Comparison of ENCODE assay signal across 26 mouse cellular contexts in genomic region chr7:35599492-35599891, GRCm38 (mm10). TPM values are rescaled to one million over a fixed set of nuclear protein-coding genes. Genes with fewer than 3 reads are reported as not detected.
DNase-seq lines count a peak whose midpoint lies in the region; ATAC-seq and TF ChIP-seq lines count a peak whose summit lies in the region.
"Had no signal": no experiment of that assay in that cellular context is flagged by ENCODE, and none has a peak within 500 bp of the region (broad histone marks: within the 10 kb centered on the region; RNA-seq: fewer than 3 reads in every experiment).

No protein-coding gene starts in this region.

- H3K27ac ChIP-seq in liver, embryonic 14.5 days, result no peak overlapping the region
- H3K27ac ChIP-seq in liver, embryonic 11.5 days (ENCODE audit: low read depth, low read length), result no peak overlapping the region
- H3K27ac ChIP-seq: embryonic facial prominence, embryonic 10.5 days; forebrain, embryonic 12.5 days; heart, embryonic 13.5 days; hindbrain, embryonic 13.5 days; limb, embryonic 10.5 days; liver, embryonic 13.5 days had no signal

- H3K36me3 ChIP-seq in liver, embryonic 14.5 days (replicated peaks; ENCODE audit: control insufficient read depth, insufficient read depth, low read depth), result peaks cover 19% of the 10 kb centered on the region
- peaks cover 23% of the 10 kb centered on the region for H3K36me3 ChIP-seq in liver, embryonic 11.5 days (ENCODE audit: control insufficient read depth, insufficient read depth, low read length)

- no peak for DNase-seq in frontal cortex, postnatal 25 days (ENCODE audit: low spot score in 2 of 2)
- DNase-seq in liver, embryonic 14.5 days (ENCODE audit: low read depth in 3 of 3, low spot score in 3 of 3), result no peak
- DNase-seq in liver, embryonic 11.5 days (ENCODE audit: low spot score), result no peak
- peak; percentile 24 for DNase-seq in 3T3-L1 (ENCODE audit: low read depth, low spot score)
- DNase-seq in brain, adult 2 months (ENCODE audit: low read depth, low spot score), result peak; percentile 66
- no peak for DNase-seq in cerebellum, postnatal 14 days
- DNase-seq: adrenal gland, postnatal 10 days; cerebellum, adult 18-20 months; cerebellum, postnatal 36 days; gastrocnemius, postnatal 10 days; heart, adult 11 months; kidney, adult 9 months; kidney, postnatal 25 days; layer of hippocampus, adult 9-11 months; liver, embryonic 13.5 days; lung, postnatal 10 days; thymus, adult 18-20 months had no signal

- H3K9me3 ChIP-seq in liver, embryonic 14.5 days (ENCODE audit: control insufficient read depth, low read length), result no peaks in the 10 kb centered on the region
- H3K9me3 ChIP-seq in liver, embryonic 11.5 days (ENCODE audit: control insufficient read depth, low read length), result no peaks in the 10 kb centered on the region
- H3K9me3 ChIP-seq: embryonic facial prominence, embryonic 10.5 days; forebrain, embryonic 12.5 days; heart, embryonic 13.5 days; hindbrain, embryonic 13.5 days; limb, embryonic 10.5 days; liver, embryonic 13.5 days had no signal

- peaks cover 6 to 9% of the 10 kb centered on the region in 2 experiments; a peak in 3 of 4 replicates for H3K4me1 ChIP-seq in liver, embryonic 14.5 days (replicated peaks; ENCODE audit: control insufficient read depth in 2 of 2, insufficient read depth in 2 of 2, low read length in 1 of 2)
- H3K4me1 ChIP-seq in liver, embryonic 11.5 days (replicated peaks; ENCODE audit: control insufficient read depth, insufficient read depth, low read length), result peaks cover 9% of the 10 kb centered on the region; the same call in 1 of the 2 replicates
- H3K4me1 ChIP-seq: embryonic facial prominence, embryonic 10.5 days; forebrain, embryonic 12.5 days; hindbrain, embryonic 13.5 days; limb, embryonic 10.5 days had no signal

- TF ChIP-seq EP300 in liver, embryonic 14.5 days (IDR thresholded peaks at IDR 0.05; ENCODE audit: low read depth), result no peak

- no peaks in the 10 kb centered on the region for H3K27me3 ChIP-seq in liver, embryonic 14.5 days (ENCODE audit: control insufficient read depth, insufficient read depth, low read length)
- H3K27me3 ChIP-seq in liver, embryonic 11.5 days (replicated peaks; ENCODE audit: control insufficient read depth, insufficient read depth, low read length), result no peaks in the 10 kb centered on the region
- H3K27me3 ChIP-seq: forebrain, embryonic 12.5 days; heart, embryonic 13.5 days; hindbrain, embryonic 13.5 days; liver, embryonic 13.5 days had no signal

- 89% methylated on average over 9 of the region's 9 CpGs for WGBS in liver, embryonic 14.5 days (ENCODE audit: insufficient replicate concordance)
- WGBS in liver, embryonic 11.5 days, result 92% methylated on average over 9 of the region's 9 CpGs

- H3K9ac ChIP-seq in liver, embryonic 14.5 days (replicated peaks), result no peak overlapping the region
- H3K9ac ChIP-seq in liver, embryonic 11.5 days (ENCODE audit: low read depth, low read length), result no peak overlapping the region
- H3K9ac ChIP-seq: forebrain, embryonic 12.5 days; heart, embryonic 13.5 days; hindbrain, embryonic 13.5 days; liver, embryonic 13.5 days had no signal

- peak; percentile 31 for TF ChIP-seq CTCF in liver, embryonic 14.5 days (IDR thresholded peaks at IDR 0.05; ENCODE audit: low read depth)

- no peak overlapping the region for H3K4me2 ChIP-seq in liver, embryonic 14.5 days (ENCODE audit: low read depth)
- H3K4me2 ChIP-seq in liver, embryonic 11.5 days, result no peak overlapping the region
- H3K4me2 ChIP-seq: forebrain, embryonic 12.5 days; heart, embryonic 13.5 days; hindbrain, embryonic 13.5 days; liver, embryonic 13.5 days had no signal

- no peak overlapping the region for H3K4me3 ChIP-seq in liver, embryonic 14.5 days (ENCODE audit: insufficient read depth in 1 of 2, low read depth in 2 of 2, low read length in 2 of 2)
- no peak overlapping the region for H3K4me3 ChIP-seq in liver, embryonic 11.5 days (ENCODE audit: low read depth, low read length)
- H3K4me3 ChIP-seq: embryonic facial prominence, embryonic 10.5 days; forebrain, embryonic 12.5 days; heart, embryonic 13.5 days; hindbrain, embryonic 13.5 days; limb, embryonic 10.5 days; liver, embryonic 13.5 days had no signal

- peak; percentile 80 for ATAC-seq in frontal cortex, adult (ENCODE audit: low TSS enrichment)
- no peak for ATAC-seq in liver, embryonic 14.5 days (ENCODE audit: insufficient read depth)
- no peak for ATAC-seq in liver, embryonic 11.5 days (replicated peaks; ENCODE audit: low FRiP score)
- no peak for ATAC-seq in megakaryocyte-erythroid progenitor cell, adult 5-6 weeks (replicated peaks; ENCODE audit: low FRiP score, low TSS enrichment, poor library complexity, severe bottlenecking)
- ATAC-seq: CD4-positive, CD25-positive, alpha-beta regulatory T cell, adult 4 months; inflammation-experienced regulatory T-cells, adult 6 months had no signal

RNA-seq across cellular contexts. Expression of gene Ankrd27, which starts 13.4 kb away (rescaled TPM):
- polyA plus RNA-seq in liver, embryonic 14.5 days (2012; rRNA removed), result 11.6 and 13.5 TPM in 2 replicates
- 20.9 and 22.8 TPM in 2 replicates for polyA plus RNA-seq in liver, embryonic 14.5 days (2014; fragmentation: Nextera tagmentation; extraction: Ambion mirVana)
- polyA plus RNA-seq in liver, embryonic 11.5 days (2014; fragmentation: Nextera tagmentation; extraction: Ambion mirVana), result 63.1 and 71.3 TPM in 2 replicates
- 56.5 and 74.1 TPM in 2 replicates for total RNA-seq in megakaryocyte-erythroid progenitor cell, adult 5-6 weeks (2014; fragmentation: Nextera tagmentation)
- 45.4 and 57.9 TPM in 2 replicates for total RNA-seq in megakaryocyte-erythroid progenitor cell, adult 5-6 weeks (2017)

RNA-seq across cellular contexts. Expression of gene Rgs9bp, which starts 14.1 kb away (rescaled TPM):
- polyA plus RNA-seq in liver, embryonic 14.5 days (2012; rRNA removed), result 0.08 and 0.11 TPM in 2 replicates
- polyA plus RNA-seq in liver, embryonic 14.5 days (2014; fragmentation: Nextera tagmentation; extraction: Ambion mirVana), result 0.03 and 0.05 TPM in 2 replicates
- polyA plus RNA-seq in liver, embryonic 11.5 days (2014; fragmentation: Nextera tagmentation; extraction: Ambion mirVana), result 0.22 and 0.40 TPM in 2 replicates
- 4.6 and 5.6 TPM in 2 replicates for total RNA-seq in megakaryocyte-erythroid progenitor cell, adult 5-6 weeks (2014; fragmentation: Nextera tagmentation)
- total RNA-seq in megakaryocyte-erythroid progenitor cell, adult 5-6 weeks (2017), result 3.1 and 4.0 TPM in 2 replicates
- polyA plus RNA-seq: CD4-positive, CD25-positive, alpha-beta regulatory T cell, adult 4 months; inflammation-experienced regulatory T-cells, adult 6 months had no signal

RNA-seq across cellular contexts. Expression of gene Nudt19, which starts 43.4 kb away (rescaled TPM):
- 27.6 and 53.2 TPM in 2 replicates for polyA plus RNA-seq in liver, embryonic 14.5 days (2012; rRNA removed)
- 81.7 and 86.0 TPM in 2 replicates for polyA plus RNA-seq in liver, embryonic 14.5 days (2014; fragmentation: Nextera tagmentation; extraction: Ambion mirVana)
- 125 and 144 TPM in 2 replicates for polyA plus RNA-seq in liver, embryonic 11.5 days (2014; fragmentation: Nextera tagmentation; extraction: Ambion mirVana)
- 116 and 170 TPM in 2 replicates for total RNA-seq in megakaryocyte-erythroid progenitor cell, adult 5-6 weeks (2014; fragmentation: Nextera tagmentation)
- 55.2 and 71.9 TPM in 2 replicates for total RNA-seq in megakaryocyte-erythroid progenitor cell, adult 5-6 weeks (2017)

RNA-seq across cellular contexts. Expression of gene Pdcd5, which starts 47.8 kb away (rescaled TPM):
- 30.5 and 85.7 TPM in 2 replicates for polyA plus RNA-seq in liver, embryonic 14.5 days (2012; rRNA removed)
- polyA plus RNA-seq in liver, embryonic 14.5 days (2014; fragmentation: Nextera tagmentation; extraction: Ambion mirVana), result 151 and 161 TPM in 2 replicates
- polyA plus RNA-seq in liver, embryonic 11.5 days (2014; fragmentation: Nextera tagmentation; extraction: Ambion mirVana), result 284 and 301 TPM in 2 replicates
- 208 and 214 TPM in 2 replicates for total RNA-seq in megakaryocyte-erythroid progenitor cell, adult 5-6 weeks (2014; fragmentation: Nextera tagmentation)
- 145 and 165 TPM in 2 replicates for total RNA-seq in megakaryocyte-erythroid progenitor cell, adult 5-6 weeks (2017)

Comparison
In these comparisons a context has a peak if more than half of its experiments do, and no peak if none do; other contexts are left out.
1. DNase-seq: peak in 3T3-L1 (single experiment) and brain, adult 2 months (single experiment); none in frontal cortex, postnatal 25 days (0 of 2), liver, embryonic 14.5 days (0 of 3), liver, embryonic 11.5 days (single experiment) and cerebellum, postnatal 14 days (0 of 2).